Mouse (Mus musculus) ES-Bruce4 (cell line): Measurements from ENCODE around the gene Etnk1. TPM values are rescaled to one million over a fixed set of nuclear protein-coding genes. Genes with fewer than 3 reads are reported as not detected.

Experiments
- H3K27ac ChIP-seq: 2 replicates; pipeline ENCODE4 v1.5.1; 2012; ENCODE audit warnings: low read length, inconsistent platforms; ENCODE audit not compliant: insufficient read depth
- H3K27me3 ChIP-seq: 2 replicates; pipeline ENCODE4 v1.6.1; 2012; ENCODE audit warnings: mild to moderate bottlenecking, low read length, inconsistent platforms; ENCODE audit not compliant: control insufficient read depth, poor library complexity, insufficient read depth, severe bottlenecking
- H3K36me3 ChIP-seq: 2 replicates; pipeline ENCODE4 v1.6.1; 2012; ENCODE audit warnings: inconsistent platforms, mild to moderate bottlenecking, low read length, moderate library complexity; ENCODE audit not compliant: control insufficient read depth, poor library complexity, insufficient read depth, severe bottlenecking
- H3K4me1 ChIP-seq: one replicate; pipeline ENCODE4 v1.8.1; 2011; ENCODE audit warnings: low read length; ENCODE audit not compliant: control insufficient read depth, insufficient read depth
- H3K4me3 ChIP-seq: 2 replicates; pipeline ENCODE4 v1.5.1; 2011; ENCODE audit warnings: low read depth, mild to moderate bottlenecking, low read length
- H3K9ac ChIP-seq: 2 replicates; pipeline ENCODE4 v1.6.1; 2012; ENCODE audit warnings: low read depth, mild to moderate bottlenecking, inconsistent platforms; ENCODE audit not compliant: poor library complexity, severe bottlenecking
- H3K9me3 ChIP-seq: replicated peaks from 2 replicates; pipeline ENCODE4 v1.6.1; 2012; ENCODE audit warnings: mild to moderate bottlenecking, low read length, inconsistent platforms; ENCODE audit not compliant: control insufficient read depth, poor library complexity, insufficient read depth, severe bottlenecking
- CTCF ChIP-seq: IDR thresholded peaks from one replicate; pipeline ENCODE4 v1.8.1; 2011; ENCODE audit warnings: low read depth, low read length
- EP300 ChIP-seq: IDR thresholded peaks from 2 replicates; pipeline ENCODE4 v1.6.1; 2011; ENCODE audit warnings: low read depth, low read length; ENCODE audit not compliant: insufficient read depth
- POLR2A ChIP-seq: IDR thresholded peaks from one replicate; pipeline ENCODE4 v1.8.1; 2011; ENCODE audit warnings: low read length; ENCODE audit not compliant: insufficient read depth
- polyA plus RNA-seq: library from polyadenylated mRNA; stranded (reverse); fragments of >200 nt; gene quantifications from 2 replicates; pipeline ENCODE4 v1.2.4, GENCODE M21; 2011; ENCODE audit warnings: low read depth; ENCODE audit not compliant: missing spikeins, insufficient read depth, insufficient read length

Gene Etnk1
- polyA plus RNA-seq, 1 experiment: 149 TPM

DNA sequence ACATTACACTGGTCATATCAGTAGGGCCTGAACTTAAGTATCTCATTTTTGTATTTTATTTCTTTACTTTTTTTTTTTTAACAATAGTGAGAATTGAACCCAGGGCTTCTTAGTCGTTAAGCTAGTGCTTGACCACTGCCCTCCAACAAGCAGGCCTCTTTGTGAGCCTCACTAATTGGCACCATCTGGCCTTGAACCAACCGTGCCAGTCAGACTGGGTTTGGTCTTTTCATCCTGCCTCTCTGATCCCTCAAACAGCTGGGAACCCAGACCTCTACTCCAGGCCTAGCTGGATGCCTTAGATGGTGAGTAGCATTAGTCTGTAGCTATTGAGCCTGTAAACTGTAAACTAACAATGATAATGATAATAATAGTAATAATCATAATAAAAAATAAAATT lies 13.9 kb upstream of the Etnk1 start:
- no peak for TF ChIP-seq POLR2A
- TF ChIP-seq EP300: no peak
- TF ChIP-seq CTCF: no peak
- peaks cover 9% of the 10 kb centered on the region for H3K4me1 ChIP-seq
- no peak overlapping the region for H3K9ac ChIP-seq
- H3K27me3 ChIP-seq: no peaks in the 10 kb centered on the region
- H3K9me3 ChIP-seq: no peaks in the 10 kb centered on the region
- no peak overlapping the region for H3K27ac ChIP-seq
- H3K36me3 ChIP-seq: no peaks in the 10 kb centered on the region
- no peak overlapping the region for H3K4me3 ChIP-seq

DNA sequence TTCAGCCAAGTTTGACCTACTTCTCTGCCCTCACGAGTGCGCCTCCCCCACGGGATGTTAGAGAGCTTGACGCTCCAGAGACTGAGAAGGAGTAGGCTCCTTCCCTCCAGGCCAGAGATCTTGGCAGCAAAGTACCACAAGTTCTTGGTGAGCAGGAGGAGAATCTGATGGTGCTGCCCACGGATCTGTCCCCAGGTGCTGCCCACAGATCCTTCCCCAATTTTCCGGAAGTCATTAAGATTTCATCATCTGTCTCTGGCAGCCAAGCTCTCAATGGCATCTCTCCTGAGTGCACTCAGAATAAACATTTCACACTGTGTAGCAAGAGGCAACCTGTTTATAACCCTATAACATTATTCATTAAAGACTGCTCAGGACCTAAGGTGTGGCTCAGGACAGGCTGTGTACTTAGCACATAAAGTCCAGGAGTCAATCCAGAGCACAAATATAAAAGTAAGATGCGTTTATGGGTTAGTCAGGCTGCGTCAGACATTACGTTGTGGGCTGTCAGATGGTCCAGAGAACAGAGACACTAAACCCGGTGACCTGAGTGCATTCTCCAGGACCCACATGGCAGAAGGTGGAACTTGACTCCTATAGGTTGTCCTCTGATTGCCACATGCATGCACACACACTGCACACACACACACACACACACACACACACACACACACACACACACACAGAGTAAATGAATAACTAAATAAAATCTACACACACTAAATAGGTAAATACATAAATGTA lies 13.1 kb upstream of the Etnk1 start:
- Histone ChIP-seq H3K9me3 (no peaks in the 10 kb centered on the region), H3K4me1 (peaks cover 9% of the 10 kb centered on the region), H3K9ac (peak overlapping the region; percentile 20; the same call in 1 of the 2 replicates), H3K27ac (peak overlapping the region; percentile 18; the same call in 1 of the 2 replicates), H3K27me3 (no peaks in the 10 kb centered on the region), H3K4me3 (no peak overlapping the region), H3K36me3 (no peaks in the 10 kb centered on the region)
- TF ChIP-seq EP300: no peak
- TF ChIP-seq CTCF: no peak
- no peak for TF ChIP-seq POLR2A

DNA sequence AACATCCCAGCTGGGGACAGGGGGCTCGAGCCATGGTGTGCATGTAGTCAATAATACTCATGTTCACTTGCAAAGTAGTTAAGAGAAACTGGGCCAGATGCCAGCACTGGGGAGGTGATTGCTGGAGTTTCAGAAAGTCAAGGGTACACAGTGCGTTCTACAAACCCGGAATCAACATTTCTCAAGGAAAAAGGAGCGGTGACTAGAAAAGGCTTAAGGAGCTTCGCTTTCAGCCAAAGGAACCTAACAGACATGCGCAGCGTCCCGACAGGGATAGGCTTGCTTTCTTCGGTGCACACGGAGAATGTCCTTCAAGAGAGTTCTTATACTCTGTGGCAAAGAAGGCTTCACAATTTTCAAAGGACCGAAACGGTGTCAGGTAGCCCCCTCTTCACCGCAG lies 12.1 kb upstream of the Etnk1 start:
- Histone ChIP-seq H3K4me3 (no peak overlapping the region), H3K27me3 (no peaks in the 10 kb centered on the region), H3K9ac (peak overlapping the region; percentile 1; the same call in 1 of the 2 replicates), H3K36me3 (no peaks in the 10 kb centered on the region), H3K27ac (peak overlapping the region; percentile 93), H3K4me1 (peaks cover 9% of the 10 kb centered on the region), H3K9me3 (no peaks in the 10 kb centered on the region)
- TF ChIP-seq CTCF: no peak
- 0 out of 2 replicates have a peak, but pooled peaks have one; percentile 10 for TF ChIP-seq EP300

DNA sequence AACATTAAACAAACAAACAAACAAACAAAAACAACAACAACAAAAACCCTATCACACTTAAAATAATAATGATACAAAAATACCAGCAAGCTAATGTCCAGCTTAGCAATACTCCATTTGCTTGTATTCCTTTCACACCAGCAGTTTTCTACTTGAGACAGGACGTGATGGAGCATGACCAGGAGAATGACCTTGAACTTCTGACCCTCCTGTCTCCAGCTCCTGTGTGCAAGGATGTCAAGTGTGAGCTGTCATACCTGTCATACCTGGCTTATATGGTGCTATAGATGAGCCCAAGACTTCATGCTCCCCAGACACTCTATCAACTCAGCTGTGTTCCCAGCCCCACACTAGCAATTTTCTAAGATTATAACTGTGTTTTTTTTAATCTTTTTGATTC lies 11.0 kb upstream of the Etnk1 start:
- H3K9ac ChIP-seq: no peak overlapping the region
- TF ChIP-seq CTCF (no peak), EP300 (peak; percentile 66)
- H3K4me1 ChIP-seq: peaks cover 9% of the 10 kb centered on the region
- H3K27me3 ChIP-seq: no peaks in the 10 kb centered on the region
- no peak overlapping the region for H3K4me3 ChIP-seq
- no peaks in the 10 kb centered on the region for H3K9me3 ChIP-seq
- no peaks in the 10 kb centered on the region for H3K36me3 ChIP-seq
- H3K27ac ChIP-seq: peak overlapping the region; percentile 93

DNA sequence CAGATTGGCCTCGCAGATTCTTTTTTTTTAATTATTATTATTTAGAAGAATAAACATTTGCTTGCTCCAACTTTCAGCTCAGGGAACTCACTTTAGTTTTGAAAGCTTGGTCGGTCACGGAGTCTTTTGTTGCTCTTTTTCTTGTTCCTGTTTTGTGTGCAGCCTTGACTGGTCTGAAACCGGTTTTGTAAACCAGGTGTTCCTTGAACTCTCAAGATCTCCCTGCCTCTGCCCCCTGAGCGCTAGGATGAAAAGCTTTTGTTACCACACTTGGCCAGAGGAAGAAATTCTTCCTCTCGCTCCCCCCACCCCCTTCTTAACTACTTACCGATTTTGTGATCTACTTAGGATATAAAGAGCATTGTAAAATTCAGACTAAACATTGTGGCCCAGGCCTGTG lies 10.3 kb upstream of the Etnk1 start:
- no peaks in the 10 kb centered on the region for H3K27me3 ChIP-seq
- peak overlapping the region; percentile 93 for H3K27ac ChIP-seq
- no peaks in the 10 kb centered on the region for H3K36me3 ChIP-seq
- no peak overlapping the region for H3K9ac ChIP-seq
- H3K9me3 ChIP-seq: no peaks in the 10 kb centered on the region
- peaks cover 9% of the 10 kb centered on the region for H3K4me1 ChIP-seq
- TF ChIP-seq EP300 (peak; percentile 93), CTCF (no peak)
- no peak overlapping the region for H3K4me3 ChIP-seq

DNA sequence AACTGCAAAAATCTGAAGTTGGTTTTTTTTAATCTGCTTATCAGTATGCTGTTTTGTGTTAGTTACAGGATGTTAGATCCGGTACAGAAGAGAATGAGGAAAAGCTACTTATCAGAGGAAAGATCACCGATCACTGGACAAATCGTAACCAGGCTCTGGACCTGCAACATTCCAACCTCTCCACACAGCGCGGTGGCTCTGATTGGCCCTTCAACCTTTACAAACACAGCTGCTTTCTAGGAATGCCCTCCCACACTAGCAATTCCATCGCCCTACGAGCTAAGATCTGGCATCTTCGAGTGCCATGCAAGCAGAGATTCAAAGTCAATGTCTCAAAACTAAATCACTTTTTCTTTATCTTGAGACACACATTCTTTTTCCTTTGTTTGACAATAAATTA lies 9.6 kb upstream of the Etnk1 start:
- no peaks in the 10 kb centered on the region for H3K36me3 ChIP-seq

More for the DNA sequence above, 9.6 kb upstream of the Etnk1 start:
- peaks cover 6% of the 10 kb centered on the region for H3K4me1 ChIP-seq
- TF ChIP-seq EP300 (peak; percentile 59; the same call in 1 of the 2 replicates), CTCF (no peak)
- no peak overlapping the region for H3K9ac ChIP-seq
- H3K9me3 ChIP-seq: no peaks in the 10 kb centered on the region
- no peaks in the 10 kb centered on the region for H3K27me3 ChIP-seq
- H3K27ac ChIP-seq: peak overlapping the region; percentile 93
- H3K4me3 ChIP-seq: no peak overlapping the region
